Mouse (Mus musculus) intestine, embryonic 14.5 days (tissue): ENCODE data around the gene Fam43a. TPM values are rescaled to one million over a fixed set of nuclear protein-coding genes. Genes with fewer than 3 reads are reported as not detected.

Experiments used
- ATAC-seq: fragments of 200-750 bp; cut with Nextera tagmentation; replicated peaks from 2 replicates; pipeline ENCODE4 v1.8.0; 2017; ENCODE audit warnings: low read depth, moderate number of reproducible peaks, moderate TSS enrichment, moderate library complexity; ENCODE audit not compliant: low FRiP score, low TSS enrichment
- DNase-seq: peaks from one replicate; pipeline ENCODE4 v3.0.0-alpha.2; 2018; ENCODE audit warnings: low spot score
- H3K27ac ChIP-seq: fragments of 300-500 bp; sonication (generic); 2 replicates; pipeline ENCODE4 v1.5.1; 2014; ENCODE audit warnings: low read depth, mild to moderate bottlenecking, control low read depth
- H3K27me3 ChIP-seq: fragments of 300-500 bp; sonication (generic); replicated peaks from 2 replicates; pipeline ENCODE4 v1.6.1; 2014; ENCODE audit warnings: low read length, control low read depth; ENCODE audit not compliant: control insufficient read depth, insufficient read depth
- H3K36me3 ChIP-seq: fragments of 300-500 bp; sonication (generic); 2 replicates; pipeline ENCODE4 v1.6.1; 2014; ENCODE audit warnings: low read length, control low read depth; ENCODE audit not compliant: control insufficient read depth, insufficient read depth
- H3K4me1 ChIP-seq: fragments of 300-500 bp; sonication (generic); replicated peaks from 2 replicates; pipeline ENCODE4 v1.6.1; 2014; ENCODE audit warnings: low read length, control low read depth, mixed read lengths; ENCODE audit not compliant: control insufficient read depth, insufficient read depth
- H3K4me2 ChIP-seq: fragments of 300-500 bp; sonication (generic); 2 replicates; pipeline ENCODE4 v1.6.1; 2014; ENCODE audit warnings: low read length
- H3K4me3 ChIP-seq: fragments of 300-500 bp; sonication (generic); 2 replicates; pipeline ENCODE4 v1.5.1; 2014; ENCODE audit warnings: low read depth, low read length, control low read depth, mixed read lengths
- H3K9ac ChIP-seq: fragments of 300-500 bp; sonication (generic); 2 replicates; pipeline ENCODE4 v1.6.1; 2014; ENCODE audit warnings: mild to moderate bottlenecking, low read length
- H3K9me3 ChIP-seq: fragments of 300-500 bp; sonication (generic); 2 replicates; pipeline ENCODE4 v1.6.1; 2016; ENCODE audit warnings: low read length, control low read depth; ENCODE audit not compliant: control insufficient read depth
- WGBS: fragments of 180-500 bp; shearing (Covaris S2); extraction: QIAGEN DNeasy Blood & Tissue Kit; methylation state at CpG from one replicate; pipeline ENCODE4 v1.1.7; 2014; 5-methylcytosine and 5-hydroxymethylcytosine counted together
- polyA plus RNA-seq: library from polyadenylated mRNA; unstranded; fragments of >200 nt; fragmentation: Nextera tagmentation; extraction: Ambion mirVana; gene quantifications from 2 replicates; pipeline ENCODE4 v1.2.1, GENCODE M21; 2014

The Fam43a gene
- polyA plus RNA-seq, 1 experiment from 2014 or later = 5.9 TPM

DNA sequence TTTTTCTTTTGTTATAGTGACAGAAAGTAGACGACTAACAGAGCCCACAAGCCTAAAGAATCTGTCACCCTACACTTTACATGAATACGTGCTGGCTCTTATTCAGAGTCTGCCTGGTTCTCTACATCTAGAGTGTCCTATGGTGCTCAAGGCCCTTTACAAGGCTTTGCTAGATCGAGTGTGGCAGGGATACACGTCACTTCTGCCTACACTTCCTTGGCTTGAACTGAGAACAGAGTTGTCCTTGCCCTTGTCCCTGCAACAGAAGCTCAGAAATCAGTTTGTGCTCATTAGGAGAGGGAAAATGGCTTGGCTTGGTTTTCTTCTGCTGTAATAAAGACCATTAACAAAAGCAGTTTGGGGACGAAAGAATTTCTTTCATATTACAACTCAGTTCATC is 11.8 kb downstream of the Fam43a start:
- ATAC-seq = no peak
- WGBS = 71% methylated on average over 5 of the region's 5 CpGs
- Histone ChIP-seq H3K27me3 (no peaks in the 10 kb centered on the region), H3K4me1 (no peaks in the 10 kb centered on the region), H3K9me3 (no peaks in the 10 kb centered on the region), H3K36me3 (no peaks in the 10 kb centered on the region), H3K4me3 (no peak overlapping the region), H3K4me2 (no peak overlapping the region), H3K27ac (no peak overlapping the region), H3K9ac (no peak overlapping the region)
- no peak for DNase-seq

DNA sequence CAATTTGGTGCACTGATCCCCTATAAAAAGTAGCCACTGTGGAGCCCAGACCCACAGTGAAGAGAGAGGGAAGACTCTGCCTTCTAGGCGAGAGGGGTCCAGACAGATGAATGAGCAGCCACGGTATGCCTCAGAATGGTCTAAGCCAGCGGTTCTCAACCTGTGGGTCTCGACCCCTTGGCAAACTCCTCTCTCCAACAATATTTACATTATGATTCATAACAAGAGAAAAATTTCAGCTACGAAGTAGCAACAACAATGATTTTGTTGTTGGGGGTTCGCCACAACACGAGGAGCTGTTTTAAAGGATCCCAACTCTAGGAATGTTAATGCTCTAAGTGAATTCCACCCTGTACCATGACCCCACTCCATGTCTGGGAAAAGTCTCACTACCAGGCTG is 13.6 kb downstream of the Fam43a start:
- no peak overlapping the region for H3K4me2 ChIP-seq
- H3K9me3 ChIP-seq = no peaks in the 10 kb centered on the region
- H3K9ac ChIP-seq = no peak overlapping the region
- no peak overlapping the region for H3K4me3 ChIP-seq
- ATAC-seq (no peak), DNase-seq (no peak)
- no peak overlapping the region for H3K27ac ChIP-seq
- no peaks in the 10 kb centered on the region for H3K36me3 ChIP-seq
- H3K4me1 ChIP-seq = no peaks in the 10 kb centered on the region
- WGBS = 70% methylated on average over 7 of the region's 7 CpGs
- H3K27me3 ChIP-seq = no peaks in the 10 kb centered on the region

DNA sequence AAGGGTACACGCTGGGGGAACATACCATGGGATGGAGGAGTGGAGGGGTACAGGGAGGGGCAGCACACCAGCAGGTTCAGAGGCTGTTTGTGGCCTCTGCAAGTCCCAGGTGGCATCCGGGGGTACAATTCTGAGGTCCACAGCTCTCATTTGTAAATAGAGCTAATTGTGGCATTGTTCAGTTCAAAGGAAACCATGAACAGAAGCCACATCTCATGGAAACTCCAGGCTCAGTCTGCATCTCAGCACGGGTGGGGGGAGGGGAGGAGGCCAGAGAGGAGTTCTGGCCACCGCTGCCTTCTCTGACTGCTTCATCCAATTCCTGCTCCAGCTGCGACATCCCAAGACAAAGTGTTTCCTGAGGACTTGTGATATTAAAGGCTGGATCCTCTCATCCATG is 14.6 kb downstream of the Fam43a start:
- WGBS = 37% methylated on average over 5 of the region's 5 CpGs

DNA sequence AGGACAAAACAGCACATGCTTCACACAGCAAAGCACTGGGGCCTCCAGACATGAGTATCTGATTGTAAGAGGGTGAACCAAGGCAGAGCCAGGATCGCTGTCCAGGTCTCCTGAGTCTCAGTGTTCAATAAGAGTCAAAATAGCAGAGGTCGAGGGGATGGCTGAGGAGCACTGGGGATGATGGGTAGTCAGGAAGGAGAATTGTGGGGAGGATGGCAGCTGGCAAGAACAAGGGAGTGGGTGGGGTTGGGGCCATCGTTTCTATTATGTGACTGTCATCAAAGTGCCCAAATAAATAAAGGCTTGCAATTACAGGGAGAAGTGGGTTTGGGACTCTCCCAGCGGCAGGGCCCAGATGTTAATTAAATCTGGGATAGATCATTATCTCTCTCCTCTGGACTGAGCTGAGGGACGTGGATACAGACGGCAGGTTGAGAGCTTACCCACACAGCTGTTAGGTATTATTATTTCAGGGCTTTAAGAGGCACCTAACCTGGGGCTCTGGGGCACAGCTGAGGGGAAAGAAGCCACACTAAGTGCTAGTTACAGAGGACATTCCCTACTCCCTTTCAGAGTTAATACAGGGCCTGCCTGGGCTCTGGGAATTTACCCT is 15.3 kb downstream of the Fam43a start:
- no peaks in the 10 kb centered on the region for H3K9me3 ChIP-seq
- no peak overlapping the region for H3K4me2 ChIP-seq
- no peak for DNase-seq
- no peaks in the 10 kb centered on the region for H3K4me1 ChIP-seq
- no peaks in the 10 kb centered on the region for H3K36me3 ChIP-seq
- ATAC-seq = no peak
- no peaks in the 10 kb centered on the region for H3K27me3 ChIP-seq
- WGBS = 50% methylated on average over 6 of the region's 6 CpGs
- H3K4me3 ChIP-seq = no peak overlapping the region
- H3K27ac ChIP-seq = no peak overlapping the region
- H3K9ac ChIP-seq = no peak overlapping the region

More for the DNA sequence above, 14.6 kb downstream of the Fam43a start:
- no peak overlapping the region for H3K27ac ChIP-seq
- no peaks in the 10 kb centered on the region for H3K4me1 ChIP-seq
- ATAC-seq (no peak), DNase-seq (no peak)
- H3K4me2 ChIP-seq = no peak overlapping the region
- H3K27me3 ChIP-seq = no peaks in the 10 kb centered on the region
- H3K9me3 ChIP-seq = no peaks in the 10 kb centered on the region
- H3K9ac ChIP-seq = no peak overlapping the region
- no peak overlapping the region for H3K4me3 ChIP-seq
- no peaks in the 10 kb centered on the region for H3K36me3 ChIP-seq

DNA sequence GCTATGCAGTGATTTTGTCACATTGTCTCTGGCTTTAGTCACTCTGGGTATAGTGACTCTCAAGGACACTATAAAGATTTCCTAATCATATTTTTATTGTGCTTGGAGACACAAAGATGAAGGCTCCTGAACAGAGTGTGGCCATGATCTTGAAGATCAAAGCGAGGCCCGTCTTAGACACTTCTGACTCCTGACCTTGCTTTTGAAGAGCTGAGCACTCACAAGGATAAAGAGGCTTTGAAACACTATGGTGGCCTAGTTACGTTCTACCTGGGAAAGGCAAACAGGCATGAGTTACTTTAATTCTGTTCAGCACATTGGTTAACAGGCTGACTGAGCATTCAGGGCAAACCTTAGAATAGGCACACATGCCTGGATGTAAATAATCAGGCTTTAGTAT is 16.8 kb downstream of the Fam43a start:
- DNase-seq (no peak), ATAC-seq (no peak)
- Histone ChIP-seq H3K4me1 (no peaks in the 10 kb centered on the region), H3K9ac (no peak overlapping the region), H3K4me2 (no peak overlapping the region), H3K27ac (no peak overlapping the region), H3K27me3 (no peaks in the 10 kb centered on the region), H3K4me3 (no peak overlapping the region), H3K9me3 (no peaks in the 10 kb centered on the region), H3K36me3 (no peaks in the 10 kb centered on the region)
- WGBS = 76% methylated on average over 3 of the region's 3 CpGs

DNA sequence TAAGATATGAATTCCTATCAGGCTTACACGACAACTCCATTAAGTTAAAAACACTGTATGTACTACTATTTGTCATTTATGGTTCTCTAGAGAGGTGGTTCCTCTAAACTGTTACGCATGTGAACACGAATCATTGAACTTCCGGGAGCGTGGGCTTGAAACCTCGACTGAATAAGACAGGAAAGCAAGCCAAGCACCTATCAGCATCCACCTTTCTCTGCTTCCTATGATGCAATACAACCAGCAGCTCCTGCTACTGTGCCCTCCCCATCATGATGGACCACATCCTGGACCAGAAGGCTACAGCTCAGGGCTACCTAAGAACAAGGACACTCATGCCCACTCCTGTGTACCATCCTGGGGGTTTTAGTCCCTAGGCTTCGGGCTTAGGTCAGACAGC is 24.1 kb downstream of the Fam43a start:
- Histone ChIP-seq H3K27ac (no peak overlapping the region), H3K4me2 (no peak overlapping the region), H3K27me3 (no peaks in the 10 kb centered on the region), H3K4me3 (no peak overlapping the region), H3K4me1 (0 out of 2 replicates have a peak, but pooled peaks cover 6% of the 10 kb centered on the region), H3K36me3 (no peaks in the 10 kb centered on the region), H3K9ac (no peak overlapping the region), H3K9me3 (no peaks in the 10 kb centered on the region)
- ATAC-seq (no peak), DNase-seq (no peak)
- WGBS = 78% methylated on average over 7 of the region's 7 CpGs

DNA sequence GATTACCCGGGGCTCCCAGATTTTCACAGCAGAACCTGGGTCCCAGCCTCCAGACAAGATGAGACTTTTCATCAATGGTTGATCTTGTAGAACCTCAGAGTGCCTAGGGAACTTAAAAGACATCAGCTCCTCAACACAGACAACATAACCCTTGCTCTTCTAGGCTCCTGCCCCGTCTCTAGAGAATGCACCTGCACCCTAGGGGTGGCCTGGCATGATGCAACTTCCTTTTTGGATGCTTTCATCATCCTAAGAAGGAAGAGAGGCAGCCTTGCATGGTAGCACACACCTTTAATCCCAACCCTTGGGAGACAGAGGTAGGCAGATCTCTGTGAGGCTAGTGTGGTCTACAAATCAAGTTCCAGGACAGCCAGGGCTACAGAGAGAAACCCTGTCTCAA is 25.1 kb downstream of the Fam43a start:
- ATAC-seq (no peak), DNase-seq (no peak)
- no peak overlapping the region for H3K4me3 ChIP-seq
- 0 out of 2 replicates have a peak, but pooled peaks cover 6% of the 10 kb centered on the region for H3K4me1 ChIP-seq
- WGBS = 75% methylated on average over 2 of the region's 2 CpGs
- no peak overlapping the region for H3K4me2 ChIP-seq
- no peak overlapping the region for H3K27ac ChIP-seq
- H3K27me3 ChIP-seq = no peaks in the 10 kb centered on the region
- H3K9me3 ChIP-seq = no peaks in the 10 kb centered on the region
- no peaks in the 10 kb centered on the region for H3K36me3 ChIP-seq
- H3K9ac ChIP-seq = no peak overlapping the region

DNA sequence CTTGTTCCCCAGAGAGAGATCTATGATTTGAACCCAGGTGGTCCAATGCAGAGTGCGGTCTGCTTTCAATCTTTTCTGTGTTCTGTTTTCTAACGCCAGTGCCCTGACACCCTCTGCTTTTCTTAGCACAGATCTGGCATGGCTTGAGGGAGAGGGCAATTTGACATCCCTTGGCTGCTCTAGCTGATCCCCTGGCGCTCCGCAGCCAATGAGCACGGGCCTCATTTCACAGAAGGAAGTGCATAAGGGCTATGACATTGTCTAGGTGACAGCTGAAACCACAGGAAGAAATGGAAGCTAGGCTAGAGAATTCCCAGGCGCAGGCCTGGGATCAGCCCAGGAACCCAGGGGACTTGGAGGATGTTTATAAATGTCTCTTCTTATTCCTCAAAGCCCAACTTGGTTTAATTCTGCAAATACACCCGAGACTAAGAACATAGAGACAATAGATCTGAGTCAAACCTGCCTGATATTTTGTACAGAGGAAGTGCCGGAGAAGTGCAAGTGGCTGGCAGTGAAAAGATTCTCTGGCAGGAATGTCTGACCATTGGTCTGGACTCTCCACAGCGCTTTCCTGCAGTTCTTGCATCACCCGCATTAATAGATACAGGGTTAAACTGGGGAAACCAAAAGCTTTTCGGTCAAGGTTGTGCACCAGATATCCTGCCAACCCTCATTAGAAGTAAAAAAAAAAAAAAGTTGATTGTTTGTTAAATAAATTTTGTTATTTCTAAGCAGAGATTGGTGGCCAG is 28.2 kb downstream of the Fam43a start:
- H3K9ac ChIP-seq = no peak overlapping the region
- H3K27ac ChIP-seq = no peak overlapping the region
- ATAC-seq (peak; percentile 47; the same call in 1 of the 2 replicates), DNase-seq (no peak)
- 49% methylated on average over 11 of the region's 11 CpGs for WGBS
- H3K9me3 ChIP-seq = no peaks in the 10 kb centered on the region
- H3K4me3 ChIP-seq = no peak overlapping the region
- 0 out of 2 replicates have a peak, but pooled peaks cover 6% of the 10 kb centered on the region for H3K4me1 ChIP-seq
- no peaks in the 10 kb centered on the region for H3K36me3 ChIP-seq
- H3K27me3 ChIP-seq = no peaks in the 10 kb centered on the region
- no peak overlapping the region for H3K4me2 ChIP-seq

DNA sequence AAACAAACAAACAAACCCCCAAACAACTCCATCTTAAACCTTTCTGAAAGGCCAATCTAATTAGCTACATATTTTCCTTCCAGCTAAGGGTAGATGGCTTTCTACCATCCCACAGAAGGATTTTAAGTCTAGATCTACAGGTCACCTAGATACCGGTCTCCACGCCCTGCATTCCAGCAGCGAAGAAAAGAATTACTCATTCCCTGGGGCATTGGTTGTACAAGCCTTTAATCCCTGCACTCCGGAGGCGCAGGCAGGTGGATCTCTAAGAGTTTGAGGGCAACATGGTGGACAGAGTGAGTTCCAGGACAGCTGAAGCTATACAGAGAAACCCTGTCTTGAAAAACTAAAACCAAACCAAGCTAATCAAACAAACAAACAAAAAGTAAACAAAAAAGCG is 28.9 kb downstream of the Fam43a start:
- Histone ChIP-seq H3K4me1 (0 out of 2 replicates have a peak, but pooled peaks cover 6% of the 10 kb centered on the region), H3K9ac (no peak overlapping the region), H3K4me3 (no peak overlapping the region), H3K27me3 (no peaks in the 10 kb centered on the region), H3K27ac (no peak overlapping the region), H3K9me3 (no peaks in the 10 kb centered on the region), H3K36me3 (no peaks in the 10 kb centered on the region), H3K4me2 (no peak overlapping the region)
- no peak for ATAC-seq
- DNase-seq = no peak
- 51% methylated on average over 6 of the region's 6 CpGs for WGBS
